Mouse (Mus musculus): ENCODE measurements at regions not wholly inside any gene's neighbourhood (a gene's known extent, or its start where the extent isn't known, plus 50 kb on each side); places are given as distances from the start of the nearest gene placed in this dataset.

DNA sequence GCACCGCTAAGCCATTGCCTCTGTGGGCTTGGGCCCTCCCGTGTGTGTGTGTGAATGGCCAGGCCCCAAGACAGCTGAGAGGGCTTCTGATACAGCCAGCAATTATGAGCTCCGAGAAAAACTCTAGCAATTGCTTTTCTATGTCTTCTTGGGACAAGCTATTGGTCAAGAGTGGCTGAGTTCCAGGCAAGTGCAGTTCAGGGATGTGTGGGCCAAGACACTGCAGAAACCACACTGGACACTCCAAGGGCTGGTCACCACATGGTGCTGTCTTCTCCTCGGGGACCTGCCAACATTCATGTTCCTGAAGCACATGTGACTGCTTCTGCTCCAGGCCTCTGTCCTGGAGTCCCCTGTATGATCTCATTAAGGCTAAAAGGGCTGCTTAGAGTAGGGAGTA lies 94.7 kb downstream of the Bms1 start:
- TF ChIP-seq CTCF (IDR thresholded peaks at IDR 0.05) (no peak), EP300 (IDR thresholded peaks at IDR 0.05) (no peak)

Data from lung, postnatal 0 days (tissue).